Mouse (Mus musculus) midbrain, embryonic 13.5 days (tissue): ENCODE results near the gene Tex261. TPM values are rescaled to one million over a fixed set of nuclear protein-coding genes. Genes with fewer than 3 reads are reported as not detected.
"Not testable (repeated sequence)": the region's sequence is repeated elsewhere in the genome, so short reads cannot be mapped to it uniquely, and the experiment has no call there.

ENCODE experiments used
- ATAC-seq: fragments of 200-750 bp; cut with Nextera tagmentation; 2 replicates; pipeline ENCODE4 v1.8.0; 2017; ENCODE audit warnings: mild to moderate bottlenecking, moderate TSS enrichment, moderate library complexity
- H3K27ac ChIP-seq: fragments of 300-500 bp; sonication (generic); 2 replicates; pipeline ENCODE4 v1.5.1; 2015; ENCODE audit warnings: inconsistent platforms, mild to moderate bottlenecking, moderate library complexity
- H3K27me3 ChIP-seq: fragments of 300-500 bp; sonication (generic); 2 replicates; pipeline ENCODE4 v1.6.1; 2015; ENCODE audit warnings: mild to moderate bottlenecking, inconsistent platforms
- H3K36me3 ChIP-seq: fragments of 300-500 bp; sonication (generic); 2 replicates; pipeline ENCODE4 v1.6.1; 2015; ENCODE audit warnings: mild to moderate bottlenecking, inconsistent platforms
- H3K4me1 ChIP-seq: fragments of 300-500 bp; sonication (generic); replicated peaks from 2 replicates; pipeline ENCODE4 v1.6.1; 2015; ENCODE audit warnings: inconsistent platforms
- H3K4me2 ChIP-seq: fragments of 300-500 bp; sonication (generic); replicated peaks from 2 replicates; pipeline ENCODE4 v1.6.1; 2015; ENCODE audit warnings: moderate library complexity, mild to moderate bottlenecking, inconsistent platforms
- H3K4me3 ChIP-seq: fragments of 300-500 bp; sonication (generic); replicated peaks from 2 replicates; pipeline ENCODE4 v1.5.1; 2015; ENCODE audit warnings: mild to moderate bottlenecking, inconsistent platforms
- H3K9ac ChIP-seq: fragments of 300-500 bp; sonication (generic); replicated peaks from 2 replicates; pipeline ENCODE4 v1.6.1; 2015; ENCODE audit warnings: mild to moderate bottlenecking, inconsistent platforms
- H3K9me3 ChIP-seq: fragments of 300-500 bp; sonication (generic); 2 replicates; pipeline ENCODE4 v1.6.1; 2016; ENCODE audit warnings: mild to moderate bottlenecking, inconsistent platforms
- WGBS: fragments of 180-500 bp; shearing (Covaris S2); methylation state at CpG from one replicate; pipeline ENCODE4 v1.1.7; 2015; 5-methylcytosine and 5-hydroxymethylcytosine counted together
- polyA plus RNA-seq: library from polyadenylated mRNA; unstranded; fragments of >200 nt; fragmentation: Nextera tagmentation; extraction: Ambion mirVana; gene quantifications from 2 replicates; pipeline ENCODE4 v1.2.1, GENCODE M21; 2015

The Tex261 gene
- polyA plus RNA-seq, 1 experiment from 2014 or later: 61.7 TPM

DNA sequence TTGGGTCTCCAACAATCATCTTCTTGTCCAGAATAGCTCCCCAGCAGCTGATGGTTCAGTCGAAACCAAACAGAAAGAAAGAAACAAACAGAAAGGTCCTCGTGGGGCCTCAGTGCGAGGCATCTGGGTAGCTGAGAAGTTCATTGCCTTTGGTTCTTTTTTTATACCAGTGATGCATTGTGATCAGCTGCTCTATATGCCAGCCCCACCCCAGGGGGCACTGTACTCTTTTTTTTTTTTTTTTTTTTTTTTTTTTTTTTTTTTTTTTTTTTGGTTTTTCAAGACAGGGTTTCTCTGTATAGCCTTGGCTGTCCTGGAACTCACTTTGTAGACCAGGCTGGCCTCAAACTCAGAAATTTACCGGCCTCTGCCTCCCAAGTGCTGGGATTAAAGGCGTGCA is 14.9 kb upstream of the Tex261 start:
- H3K4me1 ChIP-seq, H3K27me3 ChIP-seq, H3K9me3 ChIP-seq, H3K36me3 ChIP-seq, ATAC-seq, H3K4me3 ChIP-seq, H3K4me2 ChIP-seq, H3K9ac ChIP-seq, H3K27ac ChIP-seq: not testable (repeated sequence)
- WGBS: 85% methylated on average over 5 of the region's 5 CpGs

DNA sequence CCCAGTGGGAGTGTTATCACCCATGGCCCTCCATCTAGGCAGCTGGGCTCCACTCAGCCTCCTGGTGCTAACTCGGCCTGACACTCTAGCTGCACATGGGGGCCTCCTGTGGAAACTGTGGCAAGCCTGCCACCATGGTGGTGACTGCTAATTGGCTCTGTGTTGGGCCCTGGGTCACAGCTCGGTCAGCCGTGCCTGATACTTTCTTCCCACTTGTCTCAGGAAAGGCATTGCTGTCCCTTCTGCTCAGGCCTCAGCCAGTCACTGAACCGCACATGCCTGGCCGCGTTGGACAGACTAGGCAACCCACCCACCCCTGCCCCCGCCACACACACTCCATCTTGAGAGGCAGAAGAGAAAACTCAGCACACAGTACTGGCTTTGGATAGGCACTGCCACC is 12.9 kb upstream of the Tex261 start:
- Histone ChIP-seq H3K9ac (no peak overlapping the region), H3K36me3 (no peaks in the 10 kb centered on the region), H3K4me3 (no peak overlapping the region), H3K27me3 (0 out of 2 replicates have a peak, but pooled peaks cover 7% of the 10 kb centered on the region), H3K27ac (no peak overlapping the region), H3K9me3 (no peaks in the 10 kb centered on the region), H3K4me1 (no peaks in the 10 kb centered on the region), H3K4me2 (no peak overlapping the region)
- ATAC-seq: no peak
- WGBS: 60% methylated on average over 7 of the region's 7 CpGs

DNA sequence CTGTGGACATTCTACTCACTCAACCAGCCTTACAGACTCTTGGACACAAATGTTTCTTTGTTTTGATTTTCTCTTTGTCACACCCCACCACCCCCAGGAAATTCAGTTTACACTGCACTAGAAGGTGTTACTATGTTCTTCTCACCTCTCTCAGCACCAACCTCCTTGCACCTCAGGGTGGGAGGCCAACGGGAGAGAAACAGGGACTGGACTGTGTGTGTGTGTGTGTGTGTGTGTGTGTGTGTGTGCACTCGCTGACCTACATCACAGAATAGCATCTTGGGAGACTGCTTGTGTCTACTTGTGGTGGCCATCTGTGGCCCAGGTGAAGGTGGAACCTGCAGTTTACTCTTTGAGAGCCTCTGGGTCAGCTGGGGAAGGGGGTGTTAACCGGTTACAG is 10.8 kb upstream of the Tex261 start:
- H3K9me3 ChIP-seq: no peaks in the 10 kb centered on the region
- no peak overlapping the region for H3K4me2 ChIP-seq
- no peak overlapping the region for H3K4me3 ChIP-seq
- no peak overlapping the region for H3K9ac ChIP-seq
- 74% methylated on average over 3 of the region's 3 CpGs for WGBS
- no peaks in the 10 kb centered on the region for H3K4me1 ChIP-seq
- no peak for ATAC-seq
- no peaks in the 10 kb centered on the region for H3K36me3 ChIP-seq
- H3K27ac ChIP-seq: no peak overlapping the region
- 0 out of 2 replicates have a peak, but pooled peaks cover under 1% of the 10 kb centered on the region for H3K27me3 ChIP-seq

DNA sequence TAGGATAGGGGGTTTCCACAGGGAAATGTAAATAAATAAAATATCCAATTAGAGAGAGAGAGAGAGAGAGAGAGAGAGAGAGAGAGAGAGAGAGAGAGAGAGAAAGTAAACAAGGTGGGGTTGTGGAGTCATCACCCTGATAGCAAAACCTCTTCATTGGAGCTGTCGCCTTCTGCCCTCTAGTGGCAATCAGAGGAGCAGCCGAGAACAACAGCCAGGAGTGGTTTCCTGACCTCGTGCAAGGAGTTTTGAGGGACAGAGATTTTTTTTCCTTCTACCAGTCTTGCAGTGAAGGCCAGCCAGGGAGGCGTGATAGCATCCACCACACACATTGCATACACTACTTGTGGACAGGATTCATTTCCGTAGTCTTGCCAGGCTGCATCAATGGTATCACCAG is 3.4 kb upstream of the Tex261 start:
- Histone ChIP-seq H3K36me3 (no peaks in the 10 kb centered on the region), H3K4me1 (peaks cover 11% of the 10 kb centered on the region), H3K27me3 (no peaks in the 10 kb centered on the region), H3K9me3 (no peaks in the 10 kb centered on the region), H3K4me2 (no peak overlapping the region), H3K4me3 (no peak overlapping the region), H3K9ac (no peak overlapping the region), H3K27ac (no peak overlapping the region)
- 7% methylated on average over 5 of the region's 5 CpGs for WGBS
- ATAC-seq: no peak

DNA sequence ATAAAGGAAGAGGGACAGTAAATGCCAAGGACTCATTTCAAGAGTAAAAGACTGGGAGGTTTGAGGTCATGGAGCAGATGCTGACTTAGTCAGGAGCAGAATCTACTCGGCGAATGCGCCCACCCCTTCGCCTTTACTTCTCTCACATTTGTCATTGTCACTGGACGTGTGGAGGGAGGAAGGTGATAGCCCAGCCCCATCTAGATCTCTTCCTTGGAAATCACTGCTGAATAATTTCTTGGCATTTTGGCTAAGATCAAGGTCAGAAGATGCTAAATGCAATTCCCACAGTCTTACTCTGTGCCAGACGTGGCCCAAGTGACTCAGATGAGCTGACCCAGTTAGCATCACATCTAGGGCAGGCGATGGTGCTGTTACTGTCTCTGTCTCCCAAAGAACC is 2.7 kb upstream of the Tex261 start:
- Histone ChIP-seq H3K4me3 (no peak overlapping the region), H3K27ac (no peak overlapping the region), H3K4me2 (no peak overlapping the region), H3K27me3 (no peaks in the 10 kb centered on the region), H3K9me3 (no peaks in the 10 kb centered on the region), H3K9ac (no peak overlapping the region), H3K4me1 (peaks cover 18% of the 10 kb centered on the region), H3K36me3 (peaks cover 3% of the 10 kb centered on the region; the same call in 1 of the 2 replicates)
- no peak for ATAC-seq
- 91% methylated on average over 7 of the region's 7 CpGs for WGBS

DNA sequence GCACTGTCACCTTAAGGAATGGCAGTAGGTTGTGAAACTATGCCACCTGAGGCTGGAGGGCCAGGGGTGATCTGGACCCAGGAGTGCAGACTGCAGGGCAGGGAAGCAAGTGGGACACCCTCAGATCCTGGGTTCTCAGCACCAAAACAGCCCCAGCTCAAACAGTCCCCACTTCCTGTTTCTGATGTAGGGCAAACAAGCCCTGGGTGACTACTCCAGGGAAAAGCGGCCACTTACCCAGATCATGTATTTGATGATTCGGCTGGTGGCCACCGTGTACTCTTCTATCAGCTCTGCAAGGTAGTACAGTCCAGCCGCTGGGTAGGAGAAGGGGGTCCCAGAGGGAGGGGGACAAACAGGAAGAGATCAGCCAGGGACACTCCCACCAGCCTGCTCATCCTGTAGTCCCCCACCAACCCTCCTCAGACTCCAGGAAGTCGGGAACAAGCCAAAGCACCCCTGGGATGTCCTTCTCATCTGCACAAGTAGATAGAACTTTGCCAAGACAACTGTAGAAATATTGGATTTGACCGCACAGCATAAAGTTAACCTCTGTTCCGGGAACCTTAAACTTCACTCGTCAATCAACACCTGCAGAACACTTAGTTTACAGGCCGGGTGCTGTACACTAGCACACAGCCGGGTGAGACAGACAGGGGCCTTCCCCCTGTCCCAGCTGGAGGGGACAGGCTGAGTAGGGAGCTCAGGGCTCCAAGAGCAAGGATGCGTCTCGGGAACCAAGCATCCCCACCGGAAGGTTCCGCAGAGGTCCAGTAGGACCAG is 641 bp downstream of the Tex261 start:
- 4% methylated on average over 14 of the region's 14 CpGs for WGBS
- peak overlapping the region; percentile 71 for H3K4me2 ChIP-seq
- no peaks in the 10 kb centered on the region for H3K27me3 ChIP-seq
- peak overlapping the region; percentile 85 for H3K27ac ChIP-seq
- peak; percentile 67 for ATAC-seq
- peaks cover 30% of the 10 kb centered on the region for H3K36me3 ChIP-seq
- peak overlapping the region; percentile 96 for H3K9ac ChIP-seq
- peak overlapping the region; percentile 95 for H3K4me3 ChIP-seq
- H3K9me3 ChIP-seq: no peaks in the 10 kb centered on the region
- H3K4me1 ChIP-seq: peaks cover 23% of the 10 kb centered on the region

DNA sequence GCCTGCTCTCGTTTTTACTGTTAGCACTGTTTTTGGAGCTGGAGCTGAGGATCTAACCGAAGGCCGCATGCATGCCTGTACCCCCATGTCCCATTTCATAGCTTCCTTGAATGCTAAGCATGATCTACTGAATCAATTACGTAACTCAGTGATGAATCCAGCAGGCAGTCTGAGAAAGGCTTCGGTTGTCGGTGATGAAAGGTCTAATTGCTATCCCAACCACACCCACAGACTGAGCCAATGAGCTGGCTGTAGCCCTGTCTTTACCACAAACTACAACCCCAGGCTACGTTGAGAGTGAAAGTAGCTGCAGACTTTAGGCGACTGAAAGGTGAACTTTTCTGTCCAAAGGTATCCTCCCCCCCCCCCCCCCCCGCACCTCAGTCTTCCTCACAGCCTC is 1.5 kb downstream of the Tex261 start:
- H3K27me3 ChIP-seq: no peaks in the 10 kb centered on the region
- no peak for ATAC-seq
- 73% methylated on average over 9 of the region's 9 CpGs for WGBS
- peak overlapping the region; percentile 71 for H3K4me2 ChIP-seq
- H3K9me3 ChIP-seq: no peaks in the 10 kb centered on the region
- peak overlapping the region; percentile 95 for H3K4me3 ChIP-seq
- no peak overlapping the region for H3K27ac ChIP-seq
- peaks cover 23% of the 10 kb centered on the region for H3K4me1 ChIP-seq
- H3K36me3 ChIP-seq: peaks cover 38% of the 10 kb centered on the region
- H3K9ac ChIP-seq: peak overlapping the region; percentile 96; the same call in 1 of the 2 replicates

DNA sequence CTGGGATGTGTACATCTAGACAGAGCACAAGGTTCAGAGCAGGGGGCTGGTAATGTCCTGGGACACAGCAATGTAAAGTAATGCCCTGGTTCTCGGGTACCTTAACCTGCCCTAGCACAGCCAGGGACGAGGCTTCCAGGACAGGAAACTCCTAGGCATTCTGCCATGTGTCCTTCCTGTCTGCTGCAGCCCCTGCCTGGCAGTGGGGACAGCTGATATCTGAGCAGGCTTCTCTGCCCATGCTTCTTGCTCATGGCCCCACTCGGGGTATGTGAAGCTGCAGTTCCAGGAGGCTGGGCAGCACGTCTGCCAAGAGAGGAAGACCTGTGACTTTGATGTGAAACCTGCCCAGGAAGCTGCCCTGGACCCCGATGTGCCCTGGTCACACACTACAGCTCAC is 7.1 kb downstream of the Tex261 start:
- no peak for ATAC-seq
- no peaks in the 10 kb centered on the region for H3K9me3 ChIP-seq
- peaks cover 18% of the 10 kb centered on the region for H3K27me3 ChIP-seq
- 90% methylated on average over 5 of the region's 5 CpGs for WGBS
- H3K4me2 ChIP-seq: no peak overlapping the region
- H3K27ac ChIP-seq: no peak overlapping the region
- no peak overlapping the region for H3K4me3 ChIP-seq
- H3K36me3 ChIP-seq: peaks cover 54% of the 10 kb centered on the region
- H3K4me1 ChIP-seq: peaks cover 6% of the 10 kb centered on the region; the same call in 1 of the 2 replicates
- H3K9ac ChIP-seq: no peak overlapping the region

DNA sequence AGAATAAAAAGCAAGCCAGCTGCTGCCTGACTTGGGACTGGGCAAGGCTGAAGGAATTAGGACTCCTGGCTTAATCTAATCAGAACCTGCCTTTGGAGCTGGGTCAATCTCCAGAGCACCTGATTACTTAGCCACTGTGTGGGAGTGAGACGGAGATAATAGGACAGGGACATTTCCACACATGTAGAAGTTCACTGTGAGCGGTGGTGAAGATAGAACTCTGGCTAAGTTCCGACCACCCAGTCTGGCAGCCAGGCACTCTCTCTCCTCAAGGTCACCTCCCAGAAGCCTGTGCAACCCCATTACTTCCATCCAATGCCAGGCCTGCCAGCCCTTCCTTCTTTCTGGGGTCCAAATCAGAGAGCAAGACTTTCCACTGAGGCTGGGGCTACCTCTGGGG is 8.6 kb downstream of the Tex261 start:
- ATAC-seq: no peak
- no peak overlapping the region for H3K4me3 ChIP-seq
- no peaks in the 10 kb centered on the region for H3K9me3 ChIP-seq
- peaks cover 40% of the 10 kb centered on the region for H3K36me3 ChIP-seq
- H3K4me1 ChIP-seq: peaks cover 9% of the 10 kb centered on the region
- H3K4me2 ChIP-seq: no peak overlapping the region
- WGBS: 93% methylated on average over 3 of the region's 3 CpGs
- H3K27ac ChIP-seq: no peak overlapping the region
- peaks cover 33% of the 10 kb centered on the region for H3K27me3 ChIP-seq
- H3K9ac ChIP-seq: no peak overlapping the region

DNA sequence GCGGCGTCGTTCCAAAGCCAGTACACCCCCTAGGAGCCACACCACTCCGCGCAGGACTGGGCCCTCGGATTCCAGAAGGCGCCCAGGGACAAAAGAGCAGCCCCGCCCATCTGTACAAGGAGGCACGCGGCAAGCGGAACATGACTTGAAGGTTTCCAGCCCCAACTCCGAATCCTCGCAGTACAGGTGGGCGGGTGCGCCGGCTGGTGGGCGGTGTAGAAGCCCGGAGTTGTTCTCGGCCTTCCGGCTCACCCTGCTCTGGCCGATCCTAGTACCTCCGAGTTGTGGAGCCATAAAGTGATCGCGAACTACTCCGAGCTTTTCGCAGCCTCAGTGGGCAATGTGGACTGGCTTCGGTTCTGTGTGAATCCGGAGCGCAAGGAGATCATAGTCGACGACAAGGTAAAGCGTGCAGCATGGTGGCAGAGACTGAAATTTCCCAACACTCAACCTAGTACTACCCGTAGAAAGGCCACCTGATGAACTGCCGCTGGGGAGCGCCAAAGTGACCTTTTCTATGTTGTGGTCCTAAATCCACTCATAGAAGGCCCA is 12.7 kb downstream of the Tex261 start:
- Histone ChIP-seq H3K27ac (no peak overlapping the region), H3K4me1 (peaks cover 14% of the 10 kb centered on the region), H3K36me3 (peaks cover 5% of the 10 kb centered on the region; the same call in 1 of the 2 replicates), H3K9me3 (no peaks in the 10 kb centered on the region), H3K4me2 (peak overlapping the region; percentile 53), H3K9ac (peak overlapping the region; percentile 23; the same call in 1 of the 2 replicates), H3K27me3 (peaks cover 65% of the 10 kb centered on the region), H3K4me3 (peak overlapping the region; percentile 24)
- WGBS: 2% methylated on average over 35 of the region's 35 CpGs
- 0 out of 2 replicates have a peak, but pooled peaks have one; percentile 31 for ATAC-seq

DNA sequence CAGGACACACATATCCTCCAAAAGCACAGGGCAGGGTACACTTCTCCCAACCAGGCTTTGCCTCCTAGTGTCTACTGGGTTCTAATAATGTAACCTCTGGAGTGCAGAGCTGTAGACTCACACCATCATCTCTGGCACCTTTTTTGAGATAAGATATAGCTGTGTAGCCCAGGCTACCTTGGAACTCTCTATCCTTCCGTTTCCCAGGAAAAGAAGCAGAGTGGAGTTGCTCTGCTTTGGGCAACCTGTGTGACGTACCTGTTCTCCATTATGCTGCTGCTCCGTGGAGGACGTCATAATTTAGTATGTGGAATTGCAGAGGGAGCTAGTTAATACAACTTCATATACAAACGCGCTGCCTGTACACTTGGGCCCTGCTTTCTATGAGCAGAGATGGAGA is 13.3 kb downstream of the Tex261 start, which contains the start of gene Ankrd53:
Gene Ankrd53, plus strand, starts transcription at position 301 of the 400 bp plus-strand sequence.
- WGBS: 30% methylated on average over 6 of the region's 6 CpGs
- ATAC-seq: no peak

DNA sequence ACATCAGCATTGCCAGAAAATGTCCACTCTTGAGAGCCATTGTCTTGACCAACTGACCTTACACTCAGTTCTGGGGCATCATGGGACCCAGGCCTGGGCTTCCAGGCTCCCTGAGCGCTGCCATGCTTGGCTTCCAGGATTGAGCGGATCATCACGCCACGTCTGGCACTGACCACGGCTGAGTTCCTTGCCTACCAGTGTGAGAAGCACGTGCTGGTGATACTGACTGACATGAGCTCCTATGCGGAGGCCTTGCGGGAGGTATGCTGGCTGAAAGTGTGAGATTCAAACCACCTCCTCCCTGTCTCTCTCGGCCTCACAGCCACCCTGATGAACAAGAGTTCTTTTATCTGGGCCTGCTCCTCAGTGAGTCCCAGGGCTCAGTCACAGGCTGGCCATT is 19.6 kb downstream of the Tex261 start:
- peaks cover 74% of the 10 kb centered on the region for H3K27me3 ChIP-seq
- H3K27ac ChIP-seq: no peak overlapping the region
- H3K4me3 ChIP-seq: no peak overlapping the region
- ATAC-seq: no peak
- peaks cover 7% of the 10 kb centered on the region for H3K4me1 ChIP-seq
- WGBS: 72% methylated on average over 9 of the region's 9 CpGs
- H3K9ac ChIP-seq: no peak overlapping the region
- no peaks in the 10 kb centered on the region for H3K36me3 ChIP-seq
- no peak overlapping the region for H3K4me2 ChIP-seq
- H3K9me3 ChIP-seq: no peaks in the 10 kb centered on the region

More for the DNA sequence above, 13.3 kb downstream of the Tex261 start, which contains the start of gene Ankrd53:
- Histone ChIP-seq H3K9ac (peak within 1 kb of the TSS; percentile 23; the same call in 1 of the 2 replicates), H3K36me3 (no peaks in the 10 kb centered on the region), H3K4me3 (peak within 1 kb of the TSS; percentile 24), H3K27ac (no peak within 1 kb of the TSS), H3K4me1 (peaks cover 16% of the 10 kb centered on the region), H3K9me3 (no peaks in the 10 kb centered on the region), H3K4me2 (peak within 1 kb of the TSS; percentile 53), H3K27me3 (peaks cover 71% of the 10 kb centered on the region)
